Mouse (Mus musculus) heart, adult 9 months (tissue): ENCODE measurements around the gene Gm49380.

ENCODE experiments used
- DNase-seq, 2 experiments: peaks; one replicate each; pipeline ENCODE4 v3.0.0; 2022; ENCODE audit warnings: low spot score in 2 of 2

The Gm49380 gene

GRCm38 (mm10) chr9:44047571-44048490 is 65.5 kb downstream of the Gm49380 start:
- peak; percentile 97 to 98 for DNase-seq

DNA sequence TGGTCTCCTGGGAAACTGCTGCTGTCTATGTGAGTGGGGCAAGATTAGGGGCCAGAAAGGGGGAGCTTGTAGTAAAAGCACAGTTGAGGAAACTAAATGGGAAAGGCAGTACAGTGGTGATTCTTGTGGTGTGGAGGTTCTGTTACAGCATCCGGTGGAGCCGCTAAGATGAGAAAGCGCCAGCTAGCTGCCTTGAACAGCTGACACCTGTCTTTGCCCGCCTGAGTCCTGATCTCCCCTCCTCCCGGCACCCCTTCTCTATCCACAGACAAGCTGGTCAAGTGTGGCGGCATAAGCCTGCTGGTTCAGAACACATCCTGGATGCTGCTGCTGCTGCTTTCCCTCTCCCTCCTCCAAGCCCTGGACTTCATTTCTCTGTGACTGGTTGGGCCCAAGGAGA is 66.2 kb downstream of the Gm49380 start:
- DNase-seq, result no peak

DNA sequence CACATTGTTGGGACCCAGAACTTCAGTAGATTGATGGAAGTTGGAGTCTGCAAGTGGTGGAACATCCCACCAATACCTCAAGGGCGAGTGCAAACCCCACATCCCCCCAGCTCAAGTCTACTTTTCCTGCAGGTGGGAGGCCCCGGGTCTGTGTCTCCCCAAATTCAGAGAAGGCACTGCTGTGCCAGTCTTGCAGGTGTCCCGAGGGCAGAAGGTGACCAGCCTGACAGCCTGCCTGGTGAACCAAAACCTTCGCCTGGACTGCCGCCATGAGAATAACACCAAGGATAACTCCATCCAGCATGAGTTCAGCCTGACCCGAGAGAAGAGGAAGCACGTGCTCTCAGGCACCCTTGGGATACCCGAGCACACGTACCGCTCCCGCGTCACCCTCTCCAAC is 66.9 kb downstream of the Gm49380 start:
- DNase-seq, result no peak

GRCm38 (mm10) chr9:44045884-44046272 is 67.4 kb downstream of the Gm49380 start:
- DNase-seq, result no peak

GRCm38 (mm10) chr9:44045158-44045883 is 68.0 kb downstream of the Gm49380 start:
- peak; percentile 96 to 97 for DNase-seq

GRCm38 (mm10) chr9:44044426-44045157 is 68.7 kb downstream of the Gm49380 start:
- peak; percentile 98 for DNase-seq

DNA sequence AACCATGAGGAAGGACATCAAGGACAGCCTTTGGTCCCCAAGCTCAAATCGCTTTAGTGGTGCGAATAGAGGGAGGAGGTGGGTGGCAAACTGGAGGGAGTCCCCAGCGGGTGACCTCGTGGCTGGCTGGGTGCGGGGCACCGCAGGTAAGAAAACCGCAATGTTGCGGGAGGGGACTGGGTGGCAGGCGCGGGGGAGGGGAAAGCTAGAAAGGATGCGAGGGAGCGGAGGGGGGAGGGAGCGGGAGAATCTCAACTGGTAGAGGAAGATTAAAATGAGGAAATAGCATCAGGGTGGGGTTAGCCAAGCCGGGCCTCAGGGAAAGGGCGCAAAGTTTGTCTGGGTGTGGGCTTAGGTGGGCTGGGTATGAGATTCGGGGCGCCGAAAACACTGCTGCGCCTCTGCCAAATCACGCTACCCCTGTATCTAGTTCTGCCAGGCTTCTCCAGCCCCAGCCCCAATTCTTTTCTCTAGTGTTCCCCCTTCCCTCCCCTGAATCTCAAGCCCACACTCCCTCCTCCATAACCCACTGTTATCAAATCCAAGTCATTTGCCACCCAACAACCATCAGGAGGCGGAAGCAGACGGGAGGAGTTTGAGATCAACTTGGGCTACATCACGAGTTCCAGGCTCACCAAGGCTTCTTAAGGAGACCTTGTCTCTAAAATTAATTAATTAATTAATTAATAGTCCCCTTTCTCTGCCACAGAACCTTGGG is 69.4 kb downstream of the Gm49380 start:
- DNase-seq, result peak in 1 of 2 experiments; percentile 98

DNA sequence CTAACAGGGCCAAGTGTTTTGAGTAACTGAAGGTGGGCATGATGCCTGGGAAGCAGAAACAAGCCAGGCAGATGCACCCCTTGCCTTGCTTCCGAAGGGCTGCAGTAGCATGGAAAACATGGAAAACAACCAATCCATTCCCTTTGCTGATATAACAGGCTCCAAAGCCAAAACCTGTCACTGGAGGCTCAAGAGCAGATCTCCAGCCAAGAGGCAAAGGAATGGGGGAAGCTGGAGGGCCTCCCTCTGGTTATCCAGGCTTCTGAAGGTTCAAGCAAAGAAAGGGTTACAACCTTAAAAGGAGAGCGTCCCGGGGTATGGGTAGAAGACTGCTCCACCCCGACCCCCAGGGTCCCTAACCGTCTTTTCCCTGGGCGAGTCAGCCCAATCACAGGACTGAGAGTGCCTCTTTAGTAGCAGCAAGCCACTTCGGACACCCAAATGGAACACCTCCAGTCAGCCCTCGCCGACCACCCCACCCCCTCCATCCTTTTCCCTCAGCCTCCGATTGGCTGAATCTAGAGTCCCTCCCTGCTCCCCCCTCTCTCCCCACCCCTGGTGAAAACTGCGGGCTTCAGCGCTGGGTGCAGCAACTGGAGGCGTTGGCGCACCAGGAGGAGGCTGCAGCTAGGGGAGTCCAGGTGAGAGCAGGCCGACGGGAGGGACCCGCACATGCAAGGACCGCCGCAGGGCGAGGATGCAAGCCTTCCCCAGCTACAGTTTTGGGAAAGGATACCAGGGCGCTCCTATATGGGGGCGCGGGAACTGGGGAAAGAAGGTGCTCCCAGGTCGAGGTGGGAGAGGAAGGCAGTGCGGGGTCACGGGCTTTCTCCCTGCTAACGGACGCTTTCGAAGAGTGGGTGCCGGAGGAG is 70.2 kb downstream of the Gm49380 start, which contains the start of gene Thy1:
Gene Thy1 (plus strand): TSS at position 549 of the 872 bp plus-strand sequence.
- peak; percentile 98 for DNase-seq

DNA sequence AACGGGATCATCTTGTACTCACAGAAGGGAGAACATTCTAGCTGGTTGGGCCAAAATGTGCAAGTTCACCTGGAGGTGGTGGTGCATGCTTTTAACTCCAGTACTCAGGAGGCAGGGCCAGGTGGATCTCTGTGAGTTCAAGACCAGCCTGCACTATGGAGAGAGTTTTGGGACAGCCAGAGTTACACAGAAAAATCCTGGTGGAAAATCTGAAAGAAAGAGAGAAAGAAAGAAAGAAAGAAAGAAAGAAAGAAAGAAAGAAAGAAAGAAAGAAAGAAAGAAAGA is 71.0 kb downstream of the Gm49380 start:
- no peak for DNase-seq

DNA sequence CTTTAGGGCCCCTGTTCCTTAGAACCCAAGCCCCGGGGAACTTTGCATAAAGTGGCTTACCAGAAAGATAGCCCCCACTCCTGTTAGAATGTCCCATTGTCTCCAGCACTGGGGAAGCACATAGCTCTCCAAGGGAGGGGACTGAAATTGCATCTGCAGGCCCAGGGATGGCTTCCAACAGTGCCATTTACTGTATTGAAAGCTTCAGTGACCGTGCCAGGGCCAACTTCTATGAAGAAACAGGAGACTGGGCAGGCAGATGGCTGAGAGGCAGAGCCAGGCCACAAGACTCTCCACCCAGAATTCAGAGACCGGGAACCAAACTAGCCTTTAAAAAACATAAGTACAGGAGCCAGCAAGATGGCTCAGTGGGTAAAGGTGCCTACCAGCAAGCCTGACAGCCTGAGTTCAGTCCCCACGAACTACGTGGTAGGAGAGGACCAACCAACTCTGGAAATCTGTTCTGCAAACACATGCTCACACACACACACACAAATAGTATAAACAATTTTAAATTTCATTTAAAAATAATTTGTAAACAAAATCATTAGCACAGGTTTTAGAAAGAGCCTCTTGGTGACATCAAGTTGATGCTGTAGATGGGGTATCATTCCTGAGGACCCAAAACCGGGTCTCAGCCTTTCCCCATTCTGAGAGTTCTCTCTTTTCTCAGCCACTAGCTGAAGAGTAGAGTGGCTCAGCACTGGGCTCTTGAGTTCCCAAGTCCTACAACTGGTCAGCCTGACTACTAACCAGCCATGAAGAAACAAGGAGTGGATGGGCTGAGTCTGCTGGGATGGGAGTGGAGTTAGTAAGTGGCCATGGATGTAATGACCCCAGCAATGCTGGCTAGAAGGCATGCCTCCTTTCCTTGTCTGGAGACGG is 71.5 kb downstream of the Gm49380 start:
- DNase-seq, result peak; percentile 96 to 97

- no peak for DNase-seq
These were observed 76.2 kb downstream of the Gm49380 start for GRCm38 (mm10) chr9:44037106-44037505.

DNA sequence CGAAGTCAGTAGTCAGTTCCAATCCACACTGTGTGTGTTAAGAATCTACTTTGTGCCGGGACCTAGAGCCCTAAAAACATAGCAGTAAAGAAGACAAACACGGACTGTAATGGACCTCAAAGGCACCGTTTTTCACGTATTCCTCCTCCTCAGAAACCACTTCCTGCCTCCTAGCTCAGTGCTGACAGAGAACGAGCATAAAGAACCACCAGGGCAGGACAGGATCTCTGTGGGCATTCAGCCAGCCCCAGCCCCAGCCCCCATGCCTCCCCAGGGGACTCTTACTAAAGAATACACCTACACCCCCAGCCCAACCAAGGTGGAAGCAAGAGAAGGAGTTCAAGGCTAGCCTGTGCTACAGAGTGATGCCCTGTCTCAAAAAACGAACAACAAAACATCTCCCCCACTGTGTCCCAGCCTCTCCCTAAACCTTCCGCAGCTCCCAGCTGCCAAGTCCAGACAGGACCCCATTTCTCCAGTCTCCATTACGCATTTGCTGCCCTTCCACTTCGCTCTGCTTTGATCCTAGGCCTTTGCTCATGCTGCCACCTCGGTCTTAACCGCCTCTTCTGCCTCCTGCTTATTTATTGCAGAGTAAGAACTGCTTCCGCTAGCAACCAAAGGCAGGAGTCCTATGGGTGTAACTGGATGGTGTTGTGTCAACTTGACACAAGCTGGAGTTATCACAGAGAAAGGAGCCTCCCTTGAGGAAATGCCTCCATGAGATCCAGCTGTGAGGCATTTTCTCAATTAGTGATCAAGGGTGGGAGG is 79.2 kb downstream of the Gm49380 start:
- no peak for DNase-seq

DNA sequence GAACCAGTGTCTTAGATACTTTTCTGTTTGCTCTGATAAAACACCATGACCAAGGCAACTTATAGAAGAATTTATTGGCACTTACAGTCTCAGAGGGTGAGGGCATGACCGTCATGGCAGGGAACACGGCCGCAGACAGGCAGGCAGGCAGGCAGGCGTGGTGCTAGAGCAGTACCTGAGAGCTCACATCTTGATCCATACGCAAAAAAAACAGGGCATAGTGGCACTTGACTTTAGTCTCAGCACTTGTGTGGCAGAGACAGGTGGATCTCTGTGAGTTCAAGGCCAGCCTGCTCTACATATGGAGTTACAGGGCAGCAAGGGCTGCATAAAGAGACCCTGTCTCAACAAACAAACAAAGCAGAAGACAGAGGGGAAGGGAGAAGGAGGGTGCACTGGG is 80.0 kb downstream of the Gm49380 start:
- DNase-seq, result no peak

GRCm38 (mm10) chr9:44031946-44032345 is 81.4 kb downstream of the Gm49380 start:
- DNase-seq, result no peak

- no peak for DNase-seq
These were observed 82.2 kb downstream of the Gm49380 start for GRCm38 (mm10) chr9:44031079-44031478.

DNA sequence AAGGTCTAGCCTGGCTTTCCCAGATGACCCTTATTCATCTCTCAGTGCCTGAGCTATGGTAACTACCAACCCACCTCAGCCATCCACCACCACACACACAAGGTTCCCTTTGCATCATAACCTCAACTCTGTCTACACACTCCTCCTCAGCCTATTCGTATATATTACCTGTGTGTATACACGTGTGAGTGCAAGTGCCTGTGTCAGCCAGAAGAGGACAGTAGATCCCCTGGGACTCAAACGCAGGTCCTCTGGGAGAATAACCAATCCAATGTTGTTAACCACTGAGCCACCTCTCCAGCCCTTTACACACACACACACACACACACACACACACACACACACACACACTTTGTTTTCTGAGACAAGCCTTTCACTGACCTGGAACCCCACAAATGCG is 82.7 kb downstream of the Gm49380 start:
- no peak for DNase-seq

- peak; percentile 6 to 7 for DNase-seq
These were observed 83.6 kb downstream of the Gm49380 start for GRCm38 (mm10) chr9:44029580-44030236.

GRCm38 (mm10) chr9:44024096-44024495 is 89.2 kb downstream of the Gm49380 start:
- DNase-seq, result no peak
